Mouse (Mus musculus): ENCODE data around the gene 4930556J24Rik.
"Not testable (repeated sequence)": the region's sequence is repeated elsewhere in the genome, so short reads cannot be mapped to it uniquely, and the experiment has no call there.

The 4930556J24Rik gene

GRCm38 (mm10) chr11:3976678-3977077, at the start of gene 4930556J24Rik:
4930556J24Rik (minus strand) TSS chr11:3976778.
- DNase-seq (ENCODE audit: low read depth, low spot score) = no peak

- DNase-seq (ENCODE audit: low read depth, low spot score) = no peak
Observed at GRCm38 (mm10) chr11:4023321-4023720, 46.7 kb upstream of the 4930556J24Rik start.

GRCm38 (mm10) chr11:4022111-4022510, 45.5 kb upstream of the 4930556J24Rik start:
- not testable (repeated sequence) for DNase-seq (ENCODE audit: low read depth, low spot score)

GRCm38 (mm10) chr11:4015796-4016195, 39.2 kb upstream of the 4930556J24Rik start:
- not testable (repeated sequence) for DNase-seq (ENCODE audit: low read depth, low spot score)

GRCm38 (mm10) chr11:4012616-4013015, 36.0 kb upstream of the 4930556J24Rik start:
- DNase-seq (ENCODE audit: low read depth, low spot score) = no peak

- DNase-seq (ENCODE audit: low read depth, low spot score) = no peak
Observed at GRCm38 (mm10) chr11:4006462-4006861, 29.9 kb upstream of the 4930556J24Rik start.

GRCm38 (mm10) chr11:4005220-4005805, 28.7 kb upstream of the 4930556J24Rik start:
- DNase-seq (ENCODE audit: low read depth, low spot score) = no peak

GRCm38 (mm10) chr11:4001603-4002002, 25.0 kb upstream of the 4930556J24Rik start:
- DNase-seq (ENCODE audit: low read depth, low spot score) = peak; percentile 44

GRCm38 (mm10) chr11:3999547-3999946, 23.0 kb upstream of the 4930556J24Rik start:
- no peak for DNase-seq (ENCODE audit: low read depth, low spot score)

- no peak for DNase-seq (ENCODE audit: low read depth, low spot score)
Observed at GRCm38 (mm10) chr11:3997978-3998720, 21.6 kb upstream of the 4930556J24Rik start.

- no peak for DNase-seq (ENCODE audit: low read depth, low spot score)
Observed at GRCm38 (mm10) chr11:3996840-3997239, 20.3 kb upstream of the 4930556J24Rik start.

GRCm38 (mm10) chr11:3995511-3995910, 18.9 kb upstream of the 4930556J24Rik start:
- no peak for DNase-seq (ENCODE audit: low read depth, low spot score)

- no peak for DNase-seq (ENCODE audit: low read depth, low spot score)
Observed at GRCm38 (mm10) chr11:3993914-3994313, 17.3 kb upstream of the 4930556J24Rik start.

GRCm38 (mm10) chr11:3993132-3993531, 16.6 kb upstream of the 4930556J24Rik start:
- no peak for DNase-seq (ENCODE audit: low read depth, low spot score)

GRCm38 (mm10) chr11:3989748-3990147, 13.2 kb upstream of the 4930556J24Rik start:
- no peak for DNase-seq (ENCODE audit: low read depth, low spot score)

GRCm38 (mm10) chr11:3983863-3984745, 7.5 kb upstream of the 4930556J24Rik start:
- DNase-seq (ENCODE audit: low read depth, low spot score) = no peak

- no peak for DNase-seq (ENCODE audit: low read depth, low spot score)
Observed at GRCm38 (mm10) chr11:3983291-3983862, 6.8 kb upstream of the 4930556J24Rik start, which contains the start of gene Gal3st1. Gal3st1 (plus strand) TSS chr11:3983636.

GRCm38 (mm10) chr11:3982275-3983209, 6.0 kb upstream of the 4930556J24Rik start:
- no peak for DNase-seq (ENCODE audit: low read depth, low spot score)

GRCm38 (mm10) chr11:3981536-3981935, 5.0 kb upstream of the 4930556J24Rik start:
- DNase-seq (ENCODE audit: low read depth, low spot score) = no peak

- no peak for DNase-seq (ENCODE audit: low read depth, low spot score)
Observed at GRCm38 (mm10) chr11:3978421-3978820, 1.8 kb upstream of the 4930556J24Rik start.

GRCm38 (mm10) chr11:3974311-3974710, 2.3 kb downstream of the 4930556J24Rik start:
- no peak for DNase-seq (ENCODE audit: low read depth, low spot score)

Data from embryo, embryonic 11.5 days (tissue).